Mouse (Mus musculus) myocyte (in vitro differentiated cells): Measurements from ENCODE around the gene Gpr39. TPM values are rescaled to one million over a fixed set of nuclear protein-coding genes. Genes with fewer than 3 reads are reported as not detected.

Source experiments
- H3K27me3 ChIP-seq: one replicate; pipeline ENCODE4 v1.6.1; 2011; ENCODE audit not compliant: control insufficient read depth, insufficient read depth, insufficient read length
- H3K36me3 ChIP-seq: one replicate; pipeline ENCODE4 v1.6.1; 2011; ENCODE audit not compliant: control insufficient read depth, insufficient read depth
- H3K4me2 ChIP-seq: one replicate; pipeline ENCODE4 v1.6.1; 2011; ENCODE audit warnings: low read depth, control low read depth
- H3K4me3 ChIP-seq: one replicate; pipeline ENCODE4 v1.5.1; 2011; ENCODE audit warnings: mild to moderate bottlenecking, control low read depth, moderate library complexity
- H3K79me2 ChIP-seq: one replicate; pipeline ENCODE4 v1.6.1; 2011; ENCODE audit not compliant: control insufficient read depth, insufficient read depth
- H3ac ChIP-seq: one replicate; pipeline ENCODE4 v1.6.1; 2011; ENCODE audit not compliant: control insufficient read depth, insufficient read length
- CEBPB ChIP-seq: IDR thresholded peaks from 2 replicates; pipeline ENCODE4 v1.6.1; 2011; ENCODE audit warnings: mild to moderate bottlenecking, moderate library complexity; ENCODE audit not compliant: poor library complexity, insufficient read depth, severe bottlenecking
- E2F4 ChIP-seq: IDR thresholded peaks from one replicate; pipeline ENCODE4 v1.6.1; 2011; ENCODE audit warnings: mild to moderate bottlenecking, control low read depth, moderate library complexity; ENCODE audit not compliant: insufficient read depth
- MAX ChIP-seq: IDR thresholded peaks from one replicate; pipeline ENCODE4 v1.6.1; 2011; ENCODE audit warnings: low read depth, mild to moderate bottlenecking, control low read depth
- MYOD1 ChIP-seq, 3 experiments: IDR thresholded peaks; one replicate each; pipeline ENCODE4 v1.6.1; 2011; ENCODE audit warnings: control low read depth in 2 of 3, low read depth in 2 of 3, mild to moderate bottlenecking in 2 of 3, moderate library complexity in 1 of 3; ENCODE audit not compliant: insufficient read length in 2 of 3, control insufficient read depth in 1 of 3
- MYOG ChIP-seq, 3 experiments: IDR thresholded peaks; one replicate each; pipeline ENCODE4 v1.6.1; 2011; ENCODE audit warnings: control low read depth in 2 of 3, low read depth in 2 of 3, mild to moderate bottlenecking in 2 of 3; ENCODE audit not compliant: insufficient read length in 2 of 3, control insufficient read depth in 1 of 3, insufficient read depth in 1 of 3
- POLR2A ChIP-seq: IDR thresholded peaks from one replicate; pipeline ENCODE4 v1.6.1; 2011; ENCODE audit warnings: low read depth, mild to moderate bottlenecking, control low read depth, moderate library complexity; ENCODE audit not compliant: insufficient read length
- POLR2AphosphoS2 ChIP-seq: IDR thresholded peaks from one replicate; pipeline ENCODE4 v1.6.1; 2011; ENCODE audit warnings: low read depth, control low read depth; ENCODE audit not compliant: insufficient read length
- REST ChIP-seq: IDR thresholded peaks from one replicate; pipeline ENCODE4 v1.6.1; 2011; ENCODE audit warnings: mild to moderate bottlenecking, control low read depth, moderate library complexity; ENCODE audit not compliant: insufficient read depth, insufficient read length
- SRF ChIP-seq: IDR thresholded peaks from one replicate; pipeline ENCODE4 v1.6.1; 2011; ENCODE audit warnings: low read depth; ENCODE audit not compliant: control insufficient read depth, insufficient read length
- TCF12 ChIP-seq: IDR thresholded peaks from one replicate; pipeline ENCODE4 v1.6.1; 2011; ENCODE audit warnings: mild to moderate bottlenecking, control low read depth; ENCODE audit not compliant: poor library complexity, insufficient read depth, severe bottlenecking
- TCF3 ChIP-seq: IDR thresholded peaks from one replicate; pipeline ENCODE4 v1.6.1; 2011; ENCODE audit warnings: low read depth, control low read depth; ENCODE audit not compliant: insufficient read length
- USF1 ChIP-seq: IDR thresholded peaks from one replicate; pipeline ENCODE4 v1.6.1; 2011; ENCODE audit warnings: low read depth, mild to moderate bottlenecking, control low read depth, moderate library complexity
- polyA plus RNA-seq: library from polyadenylated mRNA; unstranded; fragments of >200 nt; fragmentation: generic; extraction: Trizol; gene quantifications from one replicate; pipeline ENCODE4 v1.2.1, GENCODE M21; 2012; ENCODE audit warnings: missing spikeins

Gpr39 gene
- polyA plus RNA-seq, 1 experiment = 7.6 TPM

GRCm38 (mm10) chr1:125760696-125761025 lies 83.9 kb downstream of the Gpr39 start:
- TF ChIP-seq E2F4 = no peak
- no peak for TF ChIP-seq CEBPB
- no peak for TF ChIP-seq POLR2A
- no peak for TF ChIP-seq TCF12
- TF ChIP-seq TCF3 = no peak
- TF ChIP-seq USF1 = no peak
- no peak for TF ChIP-seq MAX
- no peak for TF ChIP-seq POLR2AphosphoS2
- TF ChIP-seq REST = no peak
- no peak for TF ChIP-seq SRF
- TF ChIP-seq MYOD1 (IDR thresholded peaks at IDR 0.05; ENCODE audit: control insufficient read depth in 1 of 3, insufficient read length in 2 of 3, low read depth in 2 of 3) = no peak
- no peak for TF ChIP-seq MYOG (IDR thresholded peaks at IDR 0.05; ENCODE audit: control insufficient read depth in 1 of 3, insufficient read depth in 1 of 3, insufficient read length in 2 of 3, low read depth in 2 of 3)
- H3ac ChIP-seq = no peak overlapping the region
- no peaks in the 10 kb centered on the region for H3K36me3 ChIP-seq

GRCm38 (mm10) chr1:125762076-125762475 lies 85.3 kb downstream of the Gpr39 start:
- TF ChIP-seq MYOD1 (IDR thresholded peaks at IDR 0.05; ENCODE audit: control insufficient read depth in 1 of 3, insufficient read length in 2 of 3, low read depth in 2 of 3) = no peak
- Histone ChIP-seq H3ac (no peak overlapping the region), H3K4me2 (no peak overlapping the region), H3K27me3 (no peaks in the 10 kb centered on the region), H3K4me3 (no peak overlapping the region), H3K36me3 (no peaks in the 10 kb centered on the region), H3K79me2 (no peaks in the 10 kb centered on the region)

More at GRCm38 (mm10) chr1:125760696-125761025, 83.9 kb downstream of the Gpr39 start:
- H3K79me2 ChIP-seq = no peaks in the 10 kb centered on the region
- H3K4me2 ChIP-seq = no peak overlapping the region
- no peaks in the 10 kb centered on the region for H3K27me3 ChIP-seq
- no peak overlapping the region for H3K4me3 ChIP-seq

GRCm38 (mm10) chr1:125789804-125790203 lies 113.0 kb downstream of the Gpr39 start:
- H3K4me2 ChIP-seq = no peak overlapping the region
- no peak overlapping the region for H3ac ChIP-seq
- no peaks in the 10 kb centered on the region for H3K36me3 ChIP-seq
- H3K79me2 ChIP-seq = no peaks in the 10 kb centered on the region
- no peak overlapping the region for H3K4me3 ChIP-seq
- H3K27me3 ChIP-seq = no peaks in the 10 kb centered on the region
- no peak for TF ChIP-seq POLR2AphosphoS2
- no peak for TF ChIP-seq CEBPB
- TF ChIP-seq USF1 = no peak
- TF ChIP-seq REST = no peak
- TF ChIP-seq MYOD1 (IDR thresholded peaks at IDR 0.05; ENCODE audit: control insufficient read depth in 1 of 3, insufficient read length in 2 of 3, low read depth in 2 of 3) = no peak
- TF ChIP-seq MYOG (IDR thresholded peaks at IDR 0.05; ENCODE audit: control insufficient read depth in 1 of 3, insufficient read depth in 1 of 3, insufficient read length in 2 of 3, low read depth in 2 of 3) = no peak
- TF ChIP-seq TCF12 = no peak
- TF ChIP-seq SRF = no peak
- no peak for TF ChIP-seq E2F4
- no peak for TF ChIP-seq MAX
- TF ChIP-seq POLR2A = no peak
- no peak for TF ChIP-seq TCF3

- H3ac ChIP-seq = no peak overlapping the region
- no peak overlapping the region for H3K4me3 ChIP-seq
- no peak overlapping the region for H3K4me2 ChIP-seq
- TF ChIP-seq POLR2AphosphoS2 (no peak), CEBPB (no peak), SRF (no peak), USF1 (no peak), TCF12 (no peak)
- H3K79me2 ChIP-seq = no peaks in the 10 kb centered on the region
- no peaks in the 10 kb centered on the region for H3K27me3 ChIP-seq
- no peaks in the 10 kb centered on the region for H3K36me3 ChIP-seq
These were observed 123.7 kb downstream of the Gpr39 start for GRCm38 (mm10) chr1:125800506-125800905.

GRCm38 (mm10) chr1:125808426-125808825 lies 131.6 kb downstream of the Gpr39 start:
- Histone ChIP-seq H3K27me3 (no peaks in the 10 kb centered on the region), H3K36me3 (no peaks in the 10 kb centered on the region), H3K4me3 (no peak overlapping the region), H3ac (no peak overlapping the region), H3K79me2 (no peaks in the 10 kb centered on the region), H3K4me2 (no peak overlapping the region)
- TF ChIP-seq CEBPB (no peak), MYOD1 (IDR thresholded peaks at IDR 0.05; ENCODE audit: control insufficient read depth in 1 of 3, insufficient read length in 2 of 3, low read depth in 2 of 3) (peak in 2 of 3 experiments; percentile 59 to 74), TCF12 (no peak), MYOG (IDR thresholded peaks at IDR 0.05; ENCODE audit: control insufficient read depth in 1 of 3, insufficient read depth in 1 of 3, insufficient read length in 2 of 3, low read depth in 2 of 3) (peak in 2 of 3 experiments; percentile 65 to 68), USF1 (no peak), REST (no peak), TCF3 (peak; percentile 55)
